Mouse (Mus musculus) gastrocnemius, postnatal 4 days (tissue): Measurements from ENCODE around the gene Itgad. TPM values are rescaled to one million over a fixed set of nuclear protein-coding genes. Genes with fewer than 3 reads are reported as not detected.
"Not testable (repeated sequence)": the region's sequence is repeated elsewhere in the genome, so short reads cannot be mapped to it uniquely, and the experiment has no call there.

Experiments
- DNase-seq, 2 experiments: peaks; one replicate each; pipeline ENCODE4 v3.0.0; 2021 to 2022; ENCODE audit warnings: low spot score in 2 of 2, mixed read lengths in 2 of 2
- long read RNA-seq, 2 experiments: library from polyadenylated mRNA; stranded (forward); transcript quantifications; one replicate each; pipeline ENCODE4 v2.0.0; 2021
- total RNA-seq, 2 experiments: library from RNA; stranded (reverse); gene quantifications; 2 replicates each; pipeline ENCODE4 v1.2.3; 2021

The Itgad gene
- total RNA-seq = not detected
- long read RNA-seq, experiment 1 = 0 reads
- long read RNA-seq, experiment 2 = 0 reads

DNA sequence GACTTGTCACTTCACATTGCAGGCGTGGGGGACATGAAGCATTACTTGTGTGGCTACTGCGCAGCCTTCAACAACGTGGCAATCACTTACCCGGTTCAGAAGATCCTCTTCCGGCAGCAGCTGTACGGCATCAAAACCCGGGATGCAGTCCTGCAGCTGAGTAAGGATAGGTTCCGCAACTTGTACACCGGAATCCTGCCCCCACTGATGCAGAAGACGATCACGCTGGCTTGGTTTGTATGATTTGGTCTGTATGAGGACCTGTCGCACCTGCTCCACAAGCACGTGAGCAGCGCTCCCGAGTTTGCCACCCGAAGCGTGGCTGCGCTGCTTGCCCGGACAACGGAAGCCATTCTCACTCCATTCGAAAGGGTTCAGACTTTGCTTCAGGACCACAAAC lies at the start of gene Itgad:
Itgad (plus strand) TSS at position 301 of the 400 bp plus-strand sequence.
- no peak for DNase-seq

DNA sequence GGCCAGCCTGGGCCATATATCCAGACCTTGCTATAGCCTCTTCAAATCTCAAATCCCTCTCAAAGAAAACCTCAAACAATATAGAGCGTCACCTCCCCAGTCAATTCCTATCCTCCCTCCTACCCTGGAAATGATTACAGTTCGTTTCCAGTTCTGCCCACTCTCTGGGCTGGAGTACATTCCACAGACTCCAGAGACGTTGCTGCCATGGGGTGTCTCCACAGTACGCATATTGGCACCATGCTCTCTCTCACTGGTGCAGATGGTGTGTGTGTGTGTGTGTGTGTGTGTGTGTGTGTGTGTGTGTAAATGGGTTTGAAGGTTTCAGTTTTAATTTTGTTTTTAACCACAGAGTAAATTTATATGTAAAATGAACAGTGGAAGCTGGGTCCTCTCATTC lies 48.9 kb upstream of the Itgad start:
- DNase-seq = no peak

DNA sequence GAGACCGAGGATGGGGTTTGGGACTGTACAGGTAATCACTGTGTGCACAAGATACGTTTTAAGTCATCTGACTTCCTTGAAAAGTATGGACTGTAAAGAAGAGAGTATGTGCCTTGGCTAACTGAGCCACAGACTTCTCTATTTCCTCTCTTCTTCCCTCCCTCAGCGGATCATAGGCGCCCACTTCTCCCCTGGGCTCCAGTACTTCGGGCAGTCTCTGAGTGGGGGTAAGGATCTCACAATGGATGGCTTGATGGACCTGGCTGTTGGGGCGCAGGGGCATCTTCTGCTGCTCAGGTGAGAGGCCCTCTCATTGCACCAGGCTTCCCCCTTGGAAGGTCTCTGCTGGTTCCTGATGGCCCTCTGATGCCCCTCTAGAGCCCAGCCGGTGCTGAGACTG lies 46.7 kb upstream of the Itgad start:
- no peak for DNase-seq

DNA sequence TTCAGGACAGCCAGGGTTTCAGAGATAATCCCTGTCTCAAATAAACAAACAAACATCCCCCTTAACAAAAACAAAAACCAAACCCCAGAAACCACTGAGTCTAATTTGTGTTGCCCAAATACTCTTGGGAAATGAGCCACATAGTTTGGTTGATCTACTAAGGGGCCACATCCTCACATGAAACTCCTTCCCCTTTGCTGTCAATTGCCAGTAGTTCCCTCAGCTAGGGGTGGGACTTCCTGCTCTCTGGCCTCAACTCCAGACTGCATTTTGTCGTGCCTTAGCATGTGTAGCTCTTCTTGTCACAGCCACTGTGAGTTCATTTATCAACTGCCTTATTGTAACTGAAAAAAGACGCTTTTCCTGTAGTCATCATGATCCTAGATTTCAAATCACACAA lies 43.9 kb upstream of the Itgad start:
- no peak for DNase-seq

DNA sequence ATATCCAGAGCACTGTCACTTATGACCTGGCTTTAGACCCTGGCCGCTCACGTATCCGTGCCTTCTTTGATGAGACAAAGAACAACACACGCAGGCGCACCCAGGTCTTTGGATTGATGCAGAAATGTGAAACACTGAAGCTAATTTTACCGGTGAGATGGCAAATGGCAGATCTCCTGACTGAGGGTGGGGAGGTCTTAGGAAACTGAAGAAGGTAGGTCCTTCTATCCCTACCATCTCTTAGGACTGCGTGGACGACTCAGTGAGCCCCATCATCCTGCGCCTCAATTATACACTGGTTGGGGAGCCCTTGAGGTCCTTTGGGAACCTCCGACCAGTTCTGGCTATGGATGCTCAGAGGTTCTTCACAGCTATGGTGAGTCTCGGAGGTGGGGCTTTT lies 42.0 kb upstream of the Itgad start:
- DNase-seq = no peak

DNA sequence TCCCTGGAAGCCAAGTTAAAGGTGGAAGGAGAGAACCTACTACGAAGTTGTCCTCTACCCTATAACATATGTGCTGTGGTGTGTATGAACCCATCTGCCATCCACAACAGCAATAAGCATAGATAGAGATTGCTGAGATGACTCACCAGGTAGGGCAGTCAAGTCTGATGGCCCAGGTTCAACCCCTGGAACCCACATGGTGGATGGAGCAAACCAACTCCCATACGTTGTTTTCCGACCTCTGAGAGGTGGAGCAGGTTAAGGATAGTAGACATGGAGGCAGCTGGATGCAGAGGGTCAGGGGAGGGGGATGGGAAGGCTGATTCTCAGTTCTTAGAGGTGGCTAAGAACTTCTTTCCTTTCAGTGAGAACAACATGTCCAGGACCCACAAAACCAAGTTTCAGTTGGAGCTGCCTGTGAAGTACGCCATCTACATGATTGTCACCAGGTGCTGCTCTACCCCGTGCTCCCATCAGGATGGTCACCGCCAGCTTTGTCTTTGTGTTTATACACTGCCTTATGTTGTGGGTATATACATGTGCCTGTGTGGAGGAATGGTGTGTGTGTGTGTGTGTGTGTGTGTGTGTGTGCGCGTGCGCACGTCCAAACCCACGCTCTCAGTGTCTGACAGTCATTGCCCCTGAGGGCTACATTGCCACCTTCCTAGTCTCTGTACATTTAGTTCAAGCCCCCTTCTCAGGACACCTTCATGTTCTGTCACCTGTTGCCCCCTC lies 39.6 kb upstream of the Itgad start:
- DNase-seq = no peak

DNA sequence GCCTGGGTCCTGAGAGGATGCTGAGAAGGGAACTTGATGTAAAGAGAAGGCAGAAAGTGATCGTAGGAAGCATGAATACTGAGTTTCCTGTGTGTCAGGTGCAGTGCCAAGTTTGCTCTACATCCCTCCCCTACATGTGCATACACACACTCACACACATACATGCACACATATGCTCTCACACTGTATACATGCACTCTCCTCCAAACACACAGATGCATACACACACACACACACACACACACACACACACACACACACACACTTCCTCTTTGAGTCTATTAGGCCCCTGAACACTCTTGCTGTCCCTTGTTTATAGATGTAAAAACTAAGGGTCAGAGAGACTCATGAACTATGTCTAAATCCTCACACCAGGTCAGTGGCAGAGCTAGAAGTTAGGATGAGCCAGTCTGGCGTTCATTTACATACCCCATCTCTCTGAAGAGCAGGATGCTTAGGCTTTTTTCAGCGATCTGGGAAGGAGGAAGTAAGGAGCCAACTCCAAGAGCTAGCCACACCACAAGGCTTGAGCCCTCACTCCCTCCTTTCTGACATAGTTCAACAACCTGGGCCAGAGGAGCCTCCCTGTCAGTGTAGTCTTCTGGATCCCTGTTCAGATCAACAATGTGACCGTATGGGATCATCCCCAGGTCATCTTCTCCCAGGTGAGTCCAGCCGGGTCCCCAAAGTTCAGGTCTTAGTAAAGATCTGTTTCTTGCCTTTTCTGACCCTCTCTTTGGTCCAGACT lies 38.8 kb upstream of the Itgad start:
- no peak for DNase-seq

DNA sequence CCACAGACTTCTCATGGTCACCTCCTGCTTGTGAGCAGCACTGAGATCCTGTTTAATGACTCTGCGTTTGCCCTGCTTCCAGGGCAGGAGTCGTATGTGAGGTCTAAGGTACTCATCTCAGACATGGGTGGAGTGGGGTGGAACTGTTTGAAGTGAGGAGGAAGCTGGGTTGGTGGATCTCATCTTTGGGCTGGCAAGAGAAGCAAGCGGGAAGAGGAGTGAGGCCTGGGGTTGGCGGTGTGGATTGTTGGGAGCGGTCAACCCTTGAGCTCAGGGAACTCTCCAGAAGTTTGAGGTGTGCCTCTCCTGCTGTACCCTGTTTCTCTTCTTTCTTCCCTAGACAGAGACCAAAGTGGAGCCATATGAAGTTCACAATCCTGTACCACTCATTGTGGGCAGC lies 37.8 kb upstream of the Itgad start:
- DNase-seq = no peak

DNA sequence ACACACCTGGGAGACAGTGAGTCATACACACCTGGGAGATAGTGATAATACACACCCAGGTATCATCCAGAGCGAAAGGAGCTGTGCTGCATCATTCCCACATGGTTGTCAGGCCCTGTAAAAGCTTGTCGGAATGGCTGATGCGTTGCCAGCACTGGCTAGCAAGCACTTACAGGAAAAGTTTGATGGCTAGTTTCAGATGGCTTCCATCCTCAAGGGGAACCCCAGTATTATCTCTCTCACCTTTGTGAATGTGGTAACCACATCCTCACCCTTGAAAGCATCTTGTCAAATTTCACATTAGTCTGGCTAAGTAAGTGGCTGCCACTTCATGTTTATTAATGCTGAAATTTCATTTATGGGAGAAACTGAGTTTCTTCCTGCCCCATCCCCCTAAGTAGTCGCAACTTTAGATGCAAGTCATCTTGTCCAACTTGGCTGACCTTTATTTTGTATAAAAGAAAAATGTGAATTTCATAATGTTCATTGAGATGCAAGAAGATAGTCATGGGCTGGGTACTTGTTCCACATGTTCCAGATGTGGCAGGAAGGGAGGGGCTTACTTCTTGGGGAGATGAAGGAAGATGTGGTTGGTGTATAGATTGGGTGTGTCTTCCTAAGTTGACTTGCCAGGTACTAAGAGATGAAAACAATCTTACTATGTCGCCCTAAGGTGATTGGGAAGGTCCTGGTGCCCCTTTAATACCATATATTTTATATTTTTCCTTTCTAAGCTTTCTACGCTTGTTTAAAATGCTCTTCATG lies 34.3 kb upstream of the Itgad start:
- no peak for DNase-seq

DNA sequence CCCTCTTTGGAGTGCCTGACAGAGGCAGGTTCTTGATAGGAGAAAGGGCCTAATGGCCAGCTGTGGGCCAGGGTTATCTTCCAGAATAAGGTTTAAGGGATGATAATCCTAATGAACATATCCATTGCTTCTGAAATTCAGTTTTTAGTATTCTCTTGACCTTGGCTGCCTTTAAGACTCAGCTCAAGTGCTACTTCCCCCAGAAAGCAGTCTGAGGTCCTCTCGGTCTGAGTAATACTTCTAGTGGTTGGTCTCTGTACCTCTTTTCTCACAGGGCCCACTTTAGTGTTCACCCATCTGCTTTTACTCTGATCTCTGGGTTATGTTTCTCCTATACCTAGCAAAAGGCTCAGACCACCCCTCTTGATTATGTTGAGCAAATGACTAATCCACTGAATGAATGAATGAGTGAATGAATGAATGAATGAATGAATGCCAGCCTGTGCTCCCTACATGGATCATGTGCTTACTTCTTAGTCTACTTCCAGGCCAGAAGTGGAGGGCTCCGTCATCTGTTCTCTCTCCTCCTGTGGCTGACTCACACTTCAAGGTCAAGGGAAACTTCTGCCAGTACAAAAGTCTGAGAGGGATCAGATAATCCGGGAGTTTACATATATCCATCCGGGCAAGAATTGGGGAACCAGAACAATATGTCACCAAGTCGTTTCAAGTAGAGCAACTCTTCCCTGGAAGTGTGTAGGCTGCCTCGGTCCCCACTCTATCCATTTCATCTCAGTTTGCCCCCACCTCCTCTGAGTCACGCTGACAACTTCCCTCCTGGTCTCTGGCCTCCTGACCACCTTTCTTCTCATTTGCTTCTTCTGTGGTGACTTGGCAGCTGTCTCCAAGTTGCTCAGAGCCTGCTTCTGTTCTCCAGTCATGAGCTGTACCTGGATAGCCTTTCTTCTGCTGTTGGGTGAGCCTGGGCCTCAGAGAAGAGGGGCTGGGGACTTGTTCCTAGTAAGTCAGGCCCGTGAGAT lies 25.1 kb upstream of the Itgad start, which contains the start of gene Itgax:
Itgax (plus strand) TSS at position 807 of the 980 bp plus-strand sequence.
- no peak for DNase-seq

DNA sequence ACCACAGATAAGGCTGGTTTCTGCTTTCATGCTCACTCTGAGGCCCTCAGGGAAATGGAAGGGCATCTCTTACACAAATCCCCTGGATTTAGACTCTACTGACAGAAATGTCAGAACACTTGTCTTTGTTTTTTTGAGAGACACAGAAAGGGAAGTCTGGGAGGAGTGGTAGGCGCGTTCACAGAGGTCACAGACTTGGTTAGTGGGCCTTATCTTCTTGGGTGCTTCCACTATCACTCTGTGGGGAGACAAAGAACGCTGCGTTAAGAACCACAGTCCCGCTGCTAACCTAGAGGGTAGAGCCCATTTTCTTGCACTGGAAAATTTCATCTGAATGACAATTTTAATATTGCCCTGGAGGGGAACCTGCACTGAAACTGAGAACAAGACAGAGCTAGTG lies 22.0 kb upstream of the Itgad start:
- DNase-seq = no peak

DNA sequence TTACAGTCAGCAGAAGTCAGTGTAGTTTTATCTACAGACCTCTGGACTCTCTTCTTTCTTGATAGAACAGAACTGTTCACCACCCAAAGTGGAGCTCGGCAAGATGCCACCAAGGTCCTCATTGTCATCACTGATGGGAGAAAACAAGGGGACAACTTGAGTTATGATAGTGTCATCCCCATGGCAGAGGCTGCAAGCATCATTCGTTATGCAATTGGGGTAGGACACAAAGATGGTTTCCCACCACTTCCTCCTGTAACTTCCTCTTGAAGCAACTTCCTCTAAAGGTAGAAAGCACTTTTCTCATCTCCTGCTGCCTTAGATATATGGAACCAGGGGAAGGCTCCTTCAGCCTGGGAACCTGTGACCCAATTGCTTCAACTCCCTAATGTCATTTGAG lies 20.6 kb upstream of the Itgad start:
- no peak for DNase-seq

DNA sequence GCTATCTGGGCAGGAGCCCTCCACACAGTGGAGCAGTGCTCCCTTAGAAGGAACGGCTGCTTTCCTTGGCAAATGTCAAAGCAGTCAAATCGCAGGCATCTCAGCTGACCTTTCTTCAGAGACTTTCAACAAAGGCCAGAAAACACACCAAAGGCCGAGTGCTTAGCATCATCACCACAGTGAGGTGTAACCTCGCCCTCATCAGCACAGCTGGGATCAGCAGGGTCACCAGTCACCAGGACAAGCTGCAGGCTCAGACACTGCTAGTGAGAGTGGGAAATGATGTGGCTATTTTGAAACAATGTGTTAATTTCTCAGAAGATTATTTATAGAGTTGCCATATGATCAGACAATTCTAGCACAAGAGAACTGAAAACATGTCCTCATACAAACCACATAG lies 17.2 kb upstream of the Itgad start:
- DNase-seq = no peak

DNA sequence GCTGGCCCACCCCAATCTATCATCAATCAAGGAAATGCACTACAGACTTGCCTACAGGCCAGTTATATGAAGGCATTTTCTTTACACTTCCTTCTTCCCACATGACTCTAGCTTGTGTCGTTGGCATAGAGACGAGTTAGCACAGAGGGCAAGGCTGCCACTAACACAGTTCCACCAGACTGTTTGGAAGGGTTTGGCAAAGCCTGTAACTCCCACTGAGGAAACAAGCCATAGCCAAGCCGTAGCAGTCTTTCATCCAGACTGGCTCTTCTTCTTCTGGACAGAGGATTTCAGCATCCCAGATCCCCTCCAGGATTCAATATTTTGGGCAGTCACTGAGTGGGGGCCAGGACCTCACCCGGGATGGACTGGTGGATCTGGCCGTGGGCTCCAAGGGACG lies 14.6 kb upstream of the Itgad start:
- DNase-seq = no peak

DNA sequence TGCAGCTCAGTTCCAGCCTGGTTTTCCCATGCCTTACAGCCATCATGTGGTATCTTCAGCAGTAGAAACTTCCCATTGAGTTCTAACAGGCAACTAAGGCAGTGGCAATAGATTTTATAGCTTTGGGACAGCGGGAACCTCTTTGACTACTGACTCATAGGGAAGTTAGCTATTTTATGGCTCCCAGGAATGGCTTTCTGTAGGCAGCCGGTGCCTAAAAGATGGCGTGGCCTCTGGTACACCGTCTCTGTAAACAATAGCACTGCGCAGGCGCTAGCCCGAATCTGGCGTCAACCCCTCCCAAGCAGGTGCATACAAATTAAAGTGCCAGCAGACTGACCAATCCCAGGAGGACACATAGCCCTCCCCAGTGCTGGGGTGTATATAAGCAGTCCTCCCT lies 3.2 kb upstream of the Itgad start:
- no peak for DNase-seq

DNA sequence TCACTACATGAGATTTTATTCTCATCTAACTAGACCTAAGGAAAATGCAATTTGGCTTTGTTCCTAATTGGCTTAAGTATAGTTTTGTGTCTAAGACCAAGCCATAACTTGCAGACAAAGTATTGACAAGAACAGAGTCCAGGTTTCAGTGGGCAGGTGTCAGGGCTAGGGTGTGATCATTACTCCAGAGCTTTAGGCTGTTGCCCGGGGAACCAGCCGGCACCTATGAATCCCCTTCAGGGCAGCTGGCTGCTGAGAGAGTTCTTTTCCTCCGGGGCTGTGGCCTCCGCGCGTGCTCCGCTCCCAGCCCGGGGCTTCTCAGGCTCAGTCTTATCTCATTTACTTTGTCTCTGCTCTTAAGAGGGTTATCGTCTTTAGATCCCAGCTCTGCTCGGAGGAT lies 748 bp downstream of the Itgad start:
- no peak for DNase-seq

DNA sequence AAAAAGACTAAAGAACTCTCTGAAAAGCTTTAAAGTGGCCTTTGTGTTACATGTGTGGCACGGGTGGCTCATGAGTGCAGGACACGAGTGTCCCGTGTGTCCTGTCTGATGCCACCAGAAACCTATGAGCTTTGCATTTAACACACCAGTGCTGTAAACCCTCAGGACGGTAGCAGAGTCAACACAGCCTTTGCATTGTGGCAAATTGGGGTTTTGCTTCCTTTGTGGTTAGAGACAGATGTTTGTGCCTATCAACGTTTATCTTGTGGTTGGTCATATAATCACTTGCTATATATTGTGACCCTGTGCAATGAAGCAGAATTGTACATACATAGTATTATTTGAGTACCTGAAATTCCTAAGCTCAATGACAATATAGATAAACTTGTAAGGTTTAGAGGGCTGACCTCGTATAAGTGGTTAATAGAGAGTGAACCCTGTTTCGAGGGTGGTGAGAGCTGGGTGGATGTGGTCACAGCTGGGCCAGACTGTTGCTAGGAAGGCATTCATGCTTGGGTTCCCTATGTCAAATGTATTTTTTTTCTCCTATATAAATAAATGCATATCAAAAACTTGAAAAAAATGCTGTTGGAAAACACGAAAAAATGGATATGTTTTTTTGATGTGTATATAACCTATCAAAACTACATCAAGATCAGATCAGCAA lies 4.6 kb downstream of the Itgad start:
- DNase-seq = not testable (repeated sequence)

DNA sequence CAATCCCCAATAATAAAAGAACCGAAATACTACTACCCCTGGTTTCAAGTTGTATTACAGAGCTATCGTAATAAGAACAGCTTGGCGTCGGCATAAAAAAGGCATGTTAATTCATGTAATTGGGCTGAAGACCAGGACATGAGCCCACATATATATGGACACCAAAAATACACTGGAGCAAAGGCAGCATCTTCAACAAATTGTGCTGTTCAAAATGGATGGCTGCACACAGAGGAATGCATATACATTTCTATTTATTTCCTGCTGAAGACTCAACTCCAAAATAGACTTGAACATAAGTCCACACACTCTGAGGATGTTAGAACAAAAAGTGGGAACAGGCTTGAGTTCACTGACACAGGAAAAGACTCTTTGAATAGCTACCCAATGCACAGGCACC lies 9.8 kb downstream of the Itgad start:
- DNase-seq = no peak

DNA sequence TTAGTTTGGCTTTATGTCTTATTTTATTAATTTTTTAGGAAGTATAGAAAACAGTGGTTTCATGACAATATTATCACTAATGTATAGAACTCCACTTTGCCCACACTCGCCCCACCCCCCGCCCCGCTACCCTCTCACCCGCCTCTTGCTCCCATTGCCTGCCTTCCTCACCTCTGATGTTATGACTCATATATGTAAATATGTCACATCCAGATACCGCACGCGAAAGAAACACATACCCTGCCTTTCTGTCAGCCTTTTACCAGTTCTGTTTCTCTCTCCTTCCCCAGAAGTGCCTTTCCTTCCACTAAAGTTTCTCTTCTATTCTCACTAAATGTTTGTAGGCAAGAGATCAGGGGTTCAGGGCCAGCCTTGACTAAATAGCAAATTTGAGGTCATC lies 12.2 kb downstream of the Itgad start:
- DNase-seq = no peak

DNA sequence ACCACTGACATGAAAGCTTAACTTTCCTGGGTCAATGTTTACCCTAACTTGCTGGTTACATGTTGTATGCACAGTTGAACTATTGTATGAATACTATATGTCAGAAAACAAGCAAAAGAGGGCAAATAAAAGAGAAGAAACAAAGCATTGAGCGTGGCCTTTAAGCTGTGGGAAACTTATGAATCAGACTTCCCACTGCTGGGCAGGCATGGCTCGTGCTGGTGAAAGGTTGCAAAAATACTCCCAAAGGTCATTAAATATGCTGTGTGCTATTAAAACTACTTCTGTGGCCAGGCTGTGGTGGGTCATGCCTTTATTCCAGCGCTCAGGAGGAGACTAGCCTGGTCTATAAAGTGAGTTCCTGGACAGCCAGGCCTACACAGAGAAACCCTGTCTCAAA lies 15.8 kb downstream of the Itgad start:
- DNase-seq = no peak
